Mouse (Mus musculus) lung, postnatal 14 days (tissue): ENCODE results near the gene Zfp362.
A peak's percentile ranks its signal among the peaks of the same experiment; 100 is the strongest.

Source experiments
- DNase-seq: peaks from one replicate; pipeline ENCODE4 v3.0.0; 2021

The Zfp362 gene

GRCm38 (mm10) chr4:128796788-128797187 lies 9.1 kb downstream of the Zfp362 start:
- no peak for DNase-seq

- DNase-seq: peak; percentile 33
These were observed 10.2 kb downstream of the Zfp362 start for GRCm38 (mm10) chr4:128795596-128795995.

DNA sequence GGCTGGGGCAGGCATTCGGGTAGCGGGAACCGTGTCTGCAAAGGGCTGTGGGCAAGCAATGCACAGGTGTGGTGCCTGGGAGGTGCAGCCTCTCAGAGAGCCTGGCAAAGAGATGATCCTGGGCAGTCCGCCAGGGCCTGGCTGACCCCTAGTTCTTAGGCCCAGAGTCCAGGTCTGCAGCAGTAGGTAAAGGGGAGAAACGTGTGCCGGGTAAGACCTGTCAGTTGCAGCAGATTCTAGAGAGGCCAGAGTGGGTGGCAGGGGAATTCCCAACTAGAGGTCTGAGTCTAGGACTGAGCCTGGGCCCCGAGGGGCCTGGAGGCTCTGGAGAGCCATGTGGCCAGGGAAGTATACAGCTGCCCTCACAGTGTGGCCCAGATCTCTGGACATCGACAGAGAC lies 11.6 kb downstream of the Zfp362 start:
- DNase-seq: no peak

DNA sequence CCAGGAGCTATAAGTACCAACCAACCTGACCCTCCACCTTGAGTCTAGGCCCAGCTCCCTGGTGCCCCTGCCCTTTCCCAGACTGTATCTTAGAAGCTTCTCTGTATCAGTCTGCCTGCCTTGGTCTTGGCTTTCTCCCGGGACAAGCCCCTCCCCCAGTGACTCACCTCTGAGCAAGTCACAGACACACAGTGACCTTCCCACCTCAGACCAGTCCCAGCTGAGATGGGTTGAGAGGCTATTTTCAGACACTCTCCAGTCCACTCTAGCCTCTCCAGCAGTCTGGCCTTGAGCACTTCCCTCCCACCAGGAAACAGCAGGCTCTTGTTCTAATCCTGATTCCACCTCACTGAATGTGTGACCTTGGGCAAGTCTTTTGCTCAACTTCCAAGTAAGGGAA lies 12.1 kb downstream of the Zfp362 start:
- no peak for DNase-seq

DNA sequence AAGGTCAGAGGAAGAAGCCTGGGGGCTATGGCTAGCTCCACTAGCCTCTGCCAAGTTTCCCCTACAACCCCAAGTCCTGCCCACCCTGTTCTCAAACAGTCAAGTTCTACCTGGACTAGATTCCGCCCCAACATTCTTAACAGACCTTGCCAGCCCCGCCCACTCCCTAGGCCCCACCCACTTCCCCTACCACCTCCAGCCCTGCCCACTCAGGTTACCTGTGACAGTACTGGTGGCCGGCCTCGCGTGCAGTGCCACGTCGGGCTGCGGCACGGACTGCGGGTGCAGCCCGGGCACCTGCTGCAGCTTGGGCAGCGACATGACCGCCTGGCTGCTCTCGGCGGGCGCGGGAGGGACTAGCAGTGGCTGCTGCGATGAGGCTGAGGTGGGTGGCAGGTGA lies 16.2 kb downstream of the Zfp362 start:
- peak; percentile 51 for DNase-seq

GRCm38 (mm10) chr4:128788108-128788507 lies 17.7 kb downstream of the Zfp362 start:
- DNase-seq: no peak

DNA sequence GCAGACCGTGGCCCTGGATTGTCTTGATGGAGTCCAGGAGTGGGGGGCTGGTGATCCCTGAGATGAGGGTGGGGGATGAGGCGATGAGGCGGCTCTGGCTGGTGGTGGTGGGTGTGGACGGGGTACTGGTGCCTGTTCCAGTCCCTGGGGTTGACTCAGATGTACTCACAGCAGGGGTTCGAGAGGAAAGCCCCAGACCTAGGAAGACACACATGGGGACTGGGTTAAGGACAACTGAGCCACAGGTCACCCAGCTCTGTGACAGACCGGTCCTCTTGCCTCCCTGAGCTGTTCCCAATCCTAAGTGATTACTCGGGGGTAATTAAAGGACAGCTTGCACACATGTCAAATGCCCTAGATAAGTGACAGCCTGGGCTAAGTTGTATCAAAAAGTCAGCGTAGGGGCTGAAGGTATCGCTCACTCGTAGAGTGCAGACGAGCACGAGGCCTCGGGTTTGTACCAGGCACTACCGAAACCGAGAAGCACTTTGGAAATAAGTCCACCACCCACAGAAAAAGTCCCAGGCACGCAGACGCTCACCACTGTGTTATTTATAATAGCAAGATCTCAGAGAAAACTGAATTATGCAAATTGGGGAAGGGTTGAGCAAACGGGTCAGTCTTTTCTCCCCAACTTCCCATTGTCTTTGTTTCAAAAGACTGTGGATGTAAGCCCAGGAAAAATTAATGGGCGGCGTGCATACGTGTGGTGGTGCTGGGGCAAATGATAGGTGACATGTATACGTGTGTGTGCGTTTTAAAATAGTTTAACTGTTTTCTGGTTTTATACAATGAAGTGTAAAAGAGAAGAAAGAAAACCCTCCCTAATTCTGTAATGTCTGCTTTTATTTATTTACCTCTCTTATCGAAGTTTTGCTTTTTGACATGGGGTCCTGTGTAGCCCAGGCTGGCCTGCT lies 18.6 kb downstream of the Zfp362 start:
- DNase-seq: no peak

DNA sequence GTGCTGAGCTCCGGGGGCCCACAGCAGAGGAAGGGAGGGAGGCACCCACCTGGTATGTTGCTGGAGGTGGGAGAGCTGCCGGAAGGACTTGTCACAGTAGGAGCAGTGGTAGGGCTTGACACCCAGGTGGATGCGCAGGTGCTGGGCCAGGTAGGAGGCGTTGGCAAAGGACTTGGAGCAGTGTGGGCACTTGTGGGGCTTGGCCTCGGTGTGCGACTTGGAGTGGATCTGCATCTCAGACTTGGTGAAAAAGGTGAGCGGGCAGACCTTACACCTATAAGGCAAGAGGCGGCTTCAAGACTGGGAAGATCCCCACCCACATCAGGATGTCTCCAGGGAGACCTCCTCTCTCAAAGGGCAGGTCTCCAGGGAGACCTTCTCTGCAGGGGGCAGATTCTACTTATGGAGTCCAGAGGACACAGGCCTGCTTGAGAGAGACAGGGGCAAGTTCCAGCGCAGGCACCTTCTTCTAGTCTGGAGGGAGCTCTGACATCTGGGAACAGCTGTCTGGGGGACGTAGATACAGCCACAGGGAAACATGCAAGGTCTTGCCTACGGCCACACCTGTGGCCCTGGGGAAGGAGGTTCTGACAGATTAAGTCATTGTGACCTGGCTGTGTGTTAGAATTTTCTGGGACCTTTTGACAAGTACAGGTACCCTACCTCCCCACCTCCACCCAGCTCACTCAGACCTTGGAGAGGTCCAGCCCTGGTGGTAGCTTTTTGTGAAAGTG lies 19.8 kb downstream of the Zfp362 start:
- DNase-seq: no peak

DNA sequence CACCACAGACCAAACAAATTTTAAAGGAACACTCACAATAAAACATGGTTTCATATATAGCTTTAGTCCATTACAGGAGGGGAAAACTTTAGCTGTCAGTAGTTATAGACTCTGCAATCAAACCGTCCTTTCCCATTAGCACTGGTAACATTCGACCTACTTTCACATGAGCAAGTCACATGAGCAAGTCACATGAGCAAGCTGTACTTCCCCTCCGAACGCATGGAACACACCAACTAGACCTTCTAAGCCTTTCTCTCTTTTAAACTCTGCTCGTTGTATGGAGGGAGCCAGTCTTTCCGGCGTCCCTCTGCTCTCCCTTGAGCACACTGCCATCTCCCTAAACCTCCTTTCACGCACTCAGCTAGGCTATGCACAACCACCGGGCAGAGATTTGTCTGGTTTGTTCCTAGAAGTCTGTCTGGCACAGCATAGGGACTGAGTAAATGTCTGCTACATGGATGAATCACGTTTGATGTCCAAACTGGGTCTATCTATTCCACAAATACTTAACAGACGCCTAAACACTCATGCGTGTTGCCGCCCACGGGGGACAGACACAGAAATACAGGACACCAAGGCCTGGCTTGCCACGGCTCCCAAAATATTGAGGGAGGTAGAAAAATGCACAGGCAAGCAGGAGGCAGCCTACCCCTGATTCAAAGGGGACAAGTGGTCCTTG lies 20.8 kb downstream of the Zfp362 start:
- no peak for DNase-seq

DNA sequence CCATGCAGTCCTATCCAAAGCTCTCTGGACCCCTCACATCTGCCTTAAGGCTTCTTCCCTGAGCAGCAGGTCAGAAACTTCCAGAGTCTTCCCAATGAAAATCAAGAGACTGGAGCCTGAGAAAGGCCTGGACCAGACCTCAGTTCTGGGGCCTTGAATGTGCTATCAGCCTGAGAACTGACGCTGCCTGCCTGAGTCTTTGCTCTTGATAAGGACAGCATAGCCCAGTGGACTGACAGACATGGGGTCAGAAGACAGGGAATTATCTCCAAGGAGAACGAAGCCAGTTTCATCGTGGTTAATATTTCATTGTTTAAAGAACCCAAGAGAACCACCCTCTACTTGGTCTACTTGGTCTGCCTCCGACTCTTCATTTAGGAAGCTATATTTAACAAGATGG lies 23.2 kb downstream of the Zfp362 start:
- no peak for DNase-seq

GRCm38 (mm10) chr4:128782037-128782436 lies 23.8 kb downstream of the Zfp362 start:
- DNase-seq: no peak

- no peak for DNase-seq
These were observed 28.3 kb downstream of the Zfp362 start for GRCm38 (mm10) chr4:128777593-128777992.

GRCm38 (mm10) chr4:128776568-128777289 lies 29.1 kb downstream of the Zfp362 start:
- peak; percentile 87 for DNase-seq

DNA sequence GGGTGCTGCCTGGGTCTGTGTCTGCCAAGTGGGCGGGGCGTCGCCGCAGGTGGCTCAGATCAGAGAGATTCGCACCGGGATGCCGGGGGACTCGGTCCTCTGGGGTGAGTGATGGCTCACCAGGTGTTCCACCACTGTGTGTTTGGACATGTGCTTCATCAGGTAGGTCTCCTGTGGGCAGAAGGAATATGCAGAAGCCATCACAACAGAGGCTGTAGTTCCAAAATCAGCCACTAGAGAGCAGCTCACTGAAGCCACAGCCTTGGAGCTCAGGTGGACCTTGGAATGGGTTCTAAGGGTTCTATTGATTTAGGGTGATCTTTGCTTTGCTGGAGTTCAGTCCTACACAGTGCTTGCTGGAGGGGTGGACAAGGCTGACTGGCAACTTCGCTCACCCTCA lies 31.4 kb downstream of the Zfp362 start:
- DNase-seq: peak; percentile 74

DNA sequence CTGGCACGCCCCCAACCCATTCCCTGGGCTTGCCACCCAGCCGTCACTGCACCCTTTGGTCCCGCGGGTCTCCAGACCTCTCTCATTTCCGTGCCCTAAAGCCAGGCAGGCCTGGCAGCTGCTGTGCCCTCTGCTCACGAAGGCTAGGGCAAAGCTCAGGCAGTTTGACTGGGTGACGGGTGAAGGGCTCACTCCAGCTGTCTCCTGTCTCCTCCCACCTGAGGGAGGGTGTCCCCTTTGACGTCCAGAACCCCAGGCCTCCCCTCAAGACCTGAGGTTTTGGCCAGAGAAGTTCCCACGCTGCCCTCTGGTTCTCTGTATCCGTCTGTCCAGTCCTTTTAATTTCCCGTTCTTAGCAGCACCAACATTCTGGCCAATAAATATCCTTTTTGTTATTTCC lies 32.0 kb downstream of the Zfp362 start:
- DNase-seq: no peak

DNA sequence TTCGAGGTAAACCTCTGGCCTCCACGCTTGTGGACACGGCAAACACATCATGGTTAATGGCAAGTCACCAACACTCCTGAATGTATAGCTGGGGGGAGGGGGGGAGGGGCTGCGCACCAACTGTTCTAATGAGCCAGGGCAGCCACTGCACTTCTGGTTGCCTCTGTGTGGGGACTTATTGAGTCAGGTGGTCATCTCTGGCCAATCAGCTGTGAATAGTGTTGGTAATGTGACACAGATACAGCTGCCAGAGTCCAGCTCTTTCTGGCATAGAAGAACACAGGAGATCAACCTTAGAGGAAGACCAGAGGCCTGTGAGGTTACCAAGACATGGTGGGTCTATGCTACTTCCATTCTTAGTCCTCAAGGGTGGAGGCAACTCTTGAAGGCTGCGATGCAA lies 35.1 kb downstream of the Zfp362 start:
- no peak for DNase-seq

- DNase-seq: no peak
These were observed 36.1 kb downstream of the Zfp362 start for GRCm38 (mm10) chr4:128769569-128770355.

- DNase-seq: no peak
These were observed 37.7 kb downstream of the Zfp362 start for GRCm38 (mm10) chr4:128768120-128768519.

- no peak for DNase-seq
These were observed 38.9 kb downstream of the Zfp362 start for GRCm38 (mm10) chr4:128766929-128767328.

DNA sequence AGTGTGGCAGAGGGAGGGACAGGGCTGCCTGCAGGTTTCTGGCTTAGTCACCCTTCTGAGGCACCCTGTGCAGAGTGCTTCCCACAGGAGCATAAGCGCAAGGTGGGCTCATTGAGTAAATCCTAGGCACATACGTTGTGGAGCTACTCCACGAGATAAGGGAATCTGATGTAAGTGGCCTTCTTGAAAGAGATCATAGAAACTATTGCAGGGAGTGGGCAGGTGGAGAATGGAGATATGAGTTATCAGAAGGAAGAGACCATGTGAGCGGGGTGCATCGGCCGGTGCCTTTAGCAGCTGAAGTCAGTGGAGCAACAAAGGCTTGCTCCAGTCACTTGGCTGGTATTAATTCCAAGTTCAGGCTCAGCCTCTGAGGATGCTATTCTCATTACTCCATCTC lies 45.8 kb downstream of the Zfp362 start:
- DNase-seq: no peak

- no peak for DNase-seq
These were observed 46.6 kb downstream of the Zfp362 start for GRCm38 (mm10) chr4:128759214-128759613.

DNA sequence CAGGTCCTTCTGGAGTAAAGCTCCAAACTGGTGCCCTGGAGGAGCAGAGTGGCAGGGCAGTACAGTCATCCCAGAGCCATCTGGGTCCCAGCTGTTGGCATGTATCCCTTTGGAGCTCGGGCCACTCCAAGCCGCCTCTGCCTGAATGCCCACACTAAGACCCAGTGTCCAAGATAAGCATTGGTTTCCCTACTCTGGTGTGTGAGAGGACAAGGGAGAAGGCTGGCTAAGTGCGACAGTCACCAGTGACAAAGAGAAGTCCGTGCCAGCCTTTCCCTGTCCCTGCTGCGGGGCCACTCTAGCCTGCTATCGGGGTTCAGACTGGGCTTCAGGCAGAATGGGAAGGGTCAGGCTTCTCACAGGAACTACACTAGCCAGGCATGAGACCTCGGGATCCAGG lies 49.9 kb downstream of the Zfp362 start:
- no peak for DNase-seq
